Mouse (Mus musculus): ENCODE measurements around the gene Tent4b.

DNA sequence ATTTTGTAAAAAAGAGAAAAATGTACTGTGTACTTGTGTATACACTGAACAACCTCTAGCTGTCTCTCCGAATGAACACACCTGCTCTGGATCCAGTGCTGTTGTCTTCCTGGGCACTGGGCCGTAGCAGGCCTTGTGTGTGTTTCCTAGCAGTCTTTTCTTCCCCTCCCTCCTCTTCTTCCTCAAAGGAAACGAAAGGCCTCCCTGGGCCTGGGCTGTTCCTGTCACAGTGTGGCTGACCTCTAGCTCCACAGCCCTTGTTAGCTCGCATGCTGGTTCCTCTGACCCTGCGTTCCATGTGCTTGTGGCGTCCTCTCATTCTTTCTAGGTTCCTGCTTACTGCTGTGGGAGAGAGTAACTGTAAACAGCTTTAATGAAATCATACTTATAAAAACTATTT is 59.0 kb downstream of the Tent4b start:
- TF ChIP-seq CTCF (IDR thresholded peaks at IDR 0.05; ENCODE audit: low read depth, low read length) (no peak), POLR2A (IDR thresholded peaks at IDR 0.05; ENCODE audit: borderline replicate concordance, low read depth, low read length) (no peak)
